Mouse (Mus musculus) intestine, embryonic 15.5 days (tissue): ENCODE data around the gene Zfp574. TPM values are rescaled to one million over a fixed set of nuclear protein-coding genes. Genes with fewer than 3 reads are reported as not detected.

Source experiments
- ATAC-seq: fragments of 200-750 bp; cut with Nextera tagmentation; 2 replicates; pipeline ENCODE4 v1.8.0; 2017; ENCODE audit warnings: moderate TSS enrichment, moderate library complexity
- H3K27ac ChIP-seq: fragments of 300-500 bp; sonication (generic); 2 replicates; pipeline ENCODE4 v1.5.1; 2015; ENCODE audit warnings: mild to moderate bottlenecking, inconsistent platforms
- H3K27me3 ChIP-seq: fragments of 300-500 bp; sonication (generic); replicated peaks from 2 replicates; pipeline ENCODE4 v1.6.1; 2015; ENCODE audit warnings: inconsistent platforms
- H3K36me3 ChIP-seq: fragments of 300-500 bp; sonication (generic); 2 replicates; pipeline ENCODE4 v1.6.1; 2015; ENCODE audit warnings: inconsistent platforms
- H3K4me1 ChIP-seq: fragments of 300-500 bp; sonication (generic); replicated peaks from 2 replicates; pipeline ENCODE4 v1.6.1; 2015; ENCODE audit warnings: inconsistent platforms
- H3K4me2 ChIP-seq: fragments of 300-500 bp; sonication (generic); replicated peaks from 2 replicates; pipeline ENCODE4 v1.6.1; 2015; ENCODE audit warnings: mild to moderate bottlenecking, inconsistent platforms
- H3K4me3 ChIP-seq: fragments of 300-500 bp; sonication (generic); replicated peaks from 2 replicates; pipeline ENCODE4 v1.5.1; 2015; ENCODE audit warnings: inconsistent platforms
- H3K9ac ChIP-seq: fragments of 300-500 bp; sonication (generic); 2 replicates; pipeline ENCODE4 v1.6.1; 2015; ENCODE audit warnings: inconsistent platforms
- H3K9me3 ChIP-seq: fragments of 300-500 bp; sonication (generic); 2 replicates; pipeline ENCODE4 v1.6.1; 2016; ENCODE audit warnings: inconsistent platforms
- WGBS: fragments of 180-500 bp; shearing (Covaris S2); methylation state at CpG from one replicate; pipeline ENCODE4 v1.1.7; 2015; 5-methylcytosine and 5-hydroxymethylcytosine counted together
- polyA plus RNA-seq: library from polyadenylated mRNA; unstranded; fragments of >200 nt; fragmentation: Nextera tagmentation; extraction: Ambion mirVana; gene quantifications from 2 replicates; pipeline ENCODE4 v1.2.1, GENCODE M21; 2015

Zfp574 gene
- polyA plus RNA-seq, 1 experiment from 2014 or later = 24.7 TPM

DNA sequence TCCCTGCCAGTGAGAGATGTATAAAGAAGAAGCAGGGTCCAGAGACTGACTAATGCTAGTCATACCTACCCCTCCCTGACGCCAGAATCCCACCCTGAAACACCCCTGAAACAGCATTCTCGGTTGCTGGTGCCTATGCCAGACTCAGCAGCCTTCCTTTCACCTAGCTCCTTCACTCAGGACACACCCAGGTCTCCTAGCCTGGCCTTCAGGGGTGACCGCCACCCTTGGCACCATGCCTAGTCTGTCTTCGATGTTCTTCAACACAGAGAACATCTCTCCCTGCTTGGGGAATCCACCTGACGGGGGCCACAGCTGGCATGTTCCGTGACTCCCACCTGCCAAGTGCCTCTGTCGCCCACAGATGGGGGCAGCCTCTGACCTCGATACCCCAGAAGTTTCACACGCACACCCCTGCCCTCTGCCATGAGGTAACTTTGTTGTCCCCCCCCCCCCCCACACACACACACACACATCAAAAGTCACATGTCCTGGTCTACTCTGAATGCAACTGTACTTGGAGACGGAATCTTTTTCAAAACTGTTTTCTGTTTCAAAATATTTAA lies 53.4 kb downstream of the Zfp574 start:
- Histone ChIP-seq H3K27ac (no peak overlapping the region), H3K4me1 (no peaks in the 10 kb centered on the region), H3K9me3 (no peaks in the 10 kb centered on the region), H3K4me2 (no peak overlapping the region), H3K9ac (no peak overlapping the region), H3K36me3 (no peaks in the 10 kb centered on the region), H3K4me3 (no peak overlapping the region), H3K27me3 (peaks cover 4% of the 10 kb centered on the region; the same call in 1 of the 2 replicates)
- 77% methylated on average over 10 of the region's 10 CpGs for WGBS
- no peak for ATAC-seq

- H3K27ac ChIP-seq = no peak overlapping the region
- no peaks in the 10 kb centered on the region for H3K36me3 ChIP-seq
- WGBS = 61% methylated on average over 9 of the region's 9 CpGs
- no peaks in the 10 kb centered on the region for H3K9me3 ChIP-seq
- ATAC-seq = no peak
- no peak overlapping the region for H3K9ac ChIP-seq
- H3K4me2 ChIP-seq = no peak overlapping the region
- no peak overlapping the region for H3K4me3 ChIP-seq
- peaks cover 7% of the 10 kb centered on the region; the same call in 1 of the 2 replicates for H3K4me1 ChIP-seq
- peaks cover 22% of the 10 kb centered on the region for H3K27me3 ChIP-seq
These were observed 55.6 kb downstream of the Zfp574 start for GRCm38 (mm10) chr7:25127971-25128370.

- H3K9me3 ChIP-seq = no peaks in the 10 kb centered on the region
- peaks cover 36% of the 10 kb centered on the region for H3K27me3 ChIP-seq
- no peak overlapping the region for H3K27ac ChIP-seq
- no peak for ATAC-seq
- 52% methylated on average over 13 of the region's 13 CpGs for WGBS
- H3K4me2 ChIP-seq = no peak overlapping the region
- no peak overlapping the region for H3K4me3 ChIP-seq
- H3K9ac ChIP-seq = no peak overlapping the region
- no peaks in the 10 kb centered on the region for H3K36me3 ChIP-seq
- H3K4me1 ChIP-seq = peaks cover 11% of the 10 kb centered on the region
These were observed 57.1 kb downstream of the Zfp574 start for GRCm38 (mm10) chr7:25129390-25129979.

GRCm38 (mm10) chr7:25130565-25130964 lies 58.2 kb downstream of the Zfp574 start:
- no peak overlapping the region for H3K4me2 ChIP-seq
- WGBS = 86% methylated on average over 11 of the region's 11 CpGs
- ATAC-seq = no peak

GRCm38 (mm10) chr7:25131247-25131646 lies 58.9 kb downstream of the Zfp574 start:
- no peak overlapping the region for H3K9ac ChIP-seq
- H3K4me2 ChIP-seq = no peak overlapping the region
- H3K4me1 ChIP-seq = peaks cover 11% of the 10 kb centered on the region
- H3K27me3 ChIP-seq = peaks cover 48% of the 10 kb centered on the region
- 88% methylated on average over 11 of the region's 11 CpGs for WGBS
- H3K9me3 ChIP-seq = no peaks in the 10 kb centered on the region
- ATAC-seq = no peak
- H3K36me3 ChIP-seq = no peaks in the 10 kb centered on the region
- no peak overlapping the region for H3K4me3 ChIP-seq
- H3K27ac ChIP-seq = no peak overlapping the region

More at GRCm38 (mm10) chr7:25130565-25130964, 58.2 kb downstream of the Zfp574 start:
- H3K9ac ChIP-seq = no peak overlapping the region
- no peaks in the 10 kb centered on the region for H3K36me3 ChIP-seq
- H3K27me3 ChIP-seq = peaks cover 45% of the 10 kb centered on the region
- no peaks in the 10 kb centered on the region for H3K9me3 ChIP-seq
- H3K27ac ChIP-seq = no peak overlapping the region
- peaks cover 11% of the 10 kb centered on the region for H3K4me1 ChIP-seq
- H3K4me3 ChIP-seq = no peak overlapping the region

GRCm38 (mm10) chr7:25132318-25132960 lies 60.1 kb downstream of the Zfp574 start:
- H3K36me3 ChIP-seq = no peaks in the 10 kb centered on the region
- no peak overlapping the region for H3K9ac ChIP-seq
- peak; percentile 34; the same call in 1 of the 2 replicates for ATAC-seq
- peak overlapping the region; percentile 47 for H3K4me2 ChIP-seq
- H3K27me3 ChIP-seq = peaks cover 48% of the 10 kb centered on the region
- 7% methylated on average over 25 of the region's 25 CpGs for WGBS
- H3K9me3 ChIP-seq = no peaks in the 10 kb centered on the region
- peak overlapping the region; percentile 9; the same call in 1 of the 2 replicates for H3K4me3 ChIP-seq
- no peak overlapping the region for H3K27ac ChIP-seq
- H3K4me1 ChIP-seq = peaks cover 11% of the 10 kb centered on the region

Other genes with a start within 250 kb of the Zfp574 start
- gene Gm9844, start 210.4 kb upstream of the Zfp574 start, polyA plus RNA-seq = 17.2 and 17.8 TPM in 2 replicates
- not detected in 2 replicates for gene Lypd4, start 202.6 kb upstream of the Zfp574 start, polyA plus RNA-seq
- not detected in 2 replicates for gene Dmrtc2, start 202.5 kb upstream of the Zfp574 start, polyA plus RNA-seq
- 2,486 and 2,546 TPM in 2 replicates for gene Rps19, start 188.2 kb upstream of the Zfp574 start, polyA plus RNA-seq
- gene Cd79a, start 175.2 kb upstream of the Zfp574 start, polyA plus RNA-seq = 0.19 and 0.29 TPM in 2 replicates
- gene Arhgef1, start 169.7 kb upstream of the Zfp574 start, polyA plus RNA-seq = 76.5 and 77.7 TPM in 2 replicates
- not detected in 2 replicates for gene Gm4881, start 128.1 kb upstream of the Zfp574 start, polyA plus RNA-seq
- 123 and 157 TPM in 2 replicates for gene Rabac1, start 99.8 kb upstream of the Zfp574 start, polyA plus RNA-seq
- 3.8 TPM in 2 replicates for gene Atp1a3, start 66.6 kb upstream of the Zfp574 start, polyA plus RNA-seq
- 3.3 and 3.7 TPM in 2 replicates for gene Grik5, start 221 bp upstream of the Zfp574 start, polyA plus RNA-seq
- gene Pou2f2, start 107.2 kb downstream of the Zfp574 start, polyA plus RNA-seq = 1.8 TPM in 2 replicates
- 13.2 and 13.5 TPM in 2 replicates for gene Dedd2, start 148.0 kb downstream of the Zfp574 start, polyA plus RNA-seq
- gene Zfp526, start 148.9 kb downstream of the Zfp574 start, polyA plus RNA-seq = 2.6 and 2.8 TPM in 2 replicates
- 8.0 and 10.3 TPM in 2 replicates for gene Gsk3a, start 165.3 kb downstream of the Zfp574 start, polyA plus RNA-seq
- 14.8 TPM in 2 replicates for gene Erf, start 178.2 kb downstream of the Zfp574 start, polyA plus RNA-seq
- 26.1 and 26.6 TPM in 2 replicates for gene Cic, start 195.1 kb downstream of the Zfp574 start, polyA plus RNA-seq
- 173 TPM in 2 replicates for gene Pafah1b3, start 225.4 kb downstream of the Zfp574 start, polyA plus RNA-seq
- 0.41 and 0.71 TPM in 2 replicates for gene Prr19, start 228.8 kb downstream of the Zfp574 start, polyA plus RNA-seq
- 1.2 and 1.3 TPM in 2 replicates for gene Tmem145, start 233.5 kb downstream of the Zfp574 start, polyA plus RNA-seq
- 8.1 and 9.2 TPM in 2 replicates for gene Megf8, start 244.6 kb downstream of the Zfp574 start, polyA plus RNA-seq